Mouse (Mus musculus): Measurements from ENCODE around the gene Zfp472. TPM values are rescaled to one million over a fixed set of nuclear protein-coding genes. Genes with fewer than 3 reads are reported as not detected.

Gene Zfp472
- total RNA-seq (2023): 10 to 100 TPM; 17.5 to 19.6 TPM

GRCm38 (mm10) chr17:32965623-32966290, at the start of gene Zfp472:
Zfp472 (plus strand) TSS chr17:32965814.

GRCm38 (mm10) chr17:32917131-32917530, 48.5 kb upstream of the Zfp472 start, which contains the start of gene Cyp4f14:
Cyp4f14 (minus strand) TSS chr17:32917342.

GRCm38 (mm10) chr17:32947215-32947914, 18.2 kb upstream of the Zfp472 start, which contains the start of gene Cyp4f13:
Cyp4f13 (minus strand) TSS chr17:32947402.

GRCm38 (mm10) chr17:32992699-32993474, 27.3 kb downstream of the Zfp472 start, which contains the start of gene Zfp952:
Zfp952 (plus strand) TSS chr17:32993129.

Other genes starting within 250 kb of the Zfp472 start
- 10 to 100 TPM; 85.0 to 90.4 TPM for gene Zfp871, start 177.5 kb upstream of the Zfp472 start, total RNA-seq (2023)
- under 1 TPM; 0.20 to 0.44 TPM for gene Zfp811, start 155.9 kb upstream of the Zfp472 start, total RNA-seq (2023)
- gene Zfp799, start 135.6 kb upstream of the Zfp472 start, total RNA-seq (2023): 10 to 100 TPM in 1 of 2 experiments, 1 to 10 TPM in 1; 9.0 to 10.3 TPM
- gene Zfp870, start 74.2 kb upstream of the Zfp472 start, total RNA-seq (2023): 10 to 100 TPM; 11.5 to 16.9 TPM
- not detected for gene Cyp4f14, start 48.5 kb upstream of the Zfp472 start, total RNA-seq (2023)
- gene Cyp4f13, start 18.4 kb upstream of the Zfp472 start, total RNA-seq (2023): 100 to 1,000 TPM in 1 of 2 experiments, 10 to 100 TPM in 1; 96.6 to 113 TPM
- gene Zfp952, start 27.3 kb downstream of the Zfp472 start, total RNA-seq (2023): 10 to 100 TPM; 15.1 to 15.2 TPM
- 1 to 10 TPM; 5.7 to 7.1 TPM for gene Zfp763, start 67.6 kb downstream of the Zfp472 start, total RNA-seq (2023)
- not detected for gene 4921501E09Rik, start 102.2 kb downstream of the Zfp472 start, total RNA-seq (2023)
- 1 to 10 TPM; 6.6 to 8.5 TPM for gene Zfp563, start 123.5 kb downstream of the Zfp472 start, total RNA-seq (2023)
- not detected for gene Morc2b, start 173.9 kb downstream of the Zfp472 start, total RNA-seq (2023)
- not detected for gene Olfr55, start 202.6 kb downstream of the Zfp472 start, total RNA-seq (2023)
- gene Olfr239, start 225.5 kb downstream of the Zfp472 start, total RNA-seq (2023): not detected